Mouse (Mus musculus) MEL (cell line): ENCODE data around the gene Rheb. TPM values are rescaled to one million over a fixed set of nuclear protein-coding genes. Genes with fewer than 3 reads are reported as not detected.
A peak's percentile ranks its signal among the peaks of the same experiment; 100 is the strongest.

Source experiments
- DNase-seq: peaks from one replicate; pipeline ENCODE4 v3.0.0; 2011; ENCODE audit warnings: low read depth, low spot score
- H3K27ac ChIP-seq: 2 replicates; pipeline ENCODE4 v1.5.1; 2012; ENCODE audit warnings: low read depth, mild to moderate bottlenecking, control low read depth, low read length, moderate library complexity; ENCODE audit not compliant: control insufficient read depth
- H3K27me3 ChIP-seq, 2 experiments: fragments of 150-350 bp in 1 of 2; sonication (generic) in 1 of 2; 2 replicates each; pipeline ENCODE4 v1.6.1; 2012; ENCODE audit warnings: low read length in 2 of 2, mild to moderate bottlenecking in 2 of 2, improper control_type of control experiment in 1 of 2, moderate library complexity in 1 of 2; ENCODE audit not compliant: insufficient read depth in 2 of 2, control insufficient read depth in 1 of 2
- H3K36me3 ChIP-seq, 2 experiments: 2 replicates each; pipeline ENCODE4 v1.6.1; 2012 to 2014; ENCODE audit warnings: low read length in 2 of 2, improper control_type of control experiment in 1 of 2, inconsistent platforms in 1 of 2, mild to moderate bottlenecking in 1 of 2; ENCODE audit not compliant: insufficient read depth in 2 of 2, control insufficient read depth in 1 of 2
- H3K4me1 ChIP-seq, 2 experiments: fragments of 150-350 bp in 1 of 2; sonication (generic) in 1 of 2; 2 replicates each; pipeline ENCODE4 v1.6.1; 2012; ENCODE audit warnings: low read length in 2 of 2, improper control_type of control experiment in 1 of 2, mild to moderate bottlenecking in 1 of 2; ENCODE audit not compliant: insufficient read depth in 2 of 2, control insufficient read depth in 1 of 2
- H3K4me3 ChIP-seq, 2 experiments: fragments of 150-350 bp in 1 of 2; sonication (generic) in 1 of 2; 2 replicates each; pipeline ENCODE4 v1.5.1; 2012; ENCODE audit warnings: low read depth in 2 of 2, low read length in 2 of 2, mild to moderate bottlenecking in 2 of 2, moderate library complexity in 2 of 2, control low read depth in 1 of 2, improper control_type of control experiment in 1 of 2; ENCODE audit not compliant: control insufficient read depth in 1 of 2, insufficient read depth in 1 of 2
- H3K79me2 ChIP-seq: 2 replicates; pipeline ENCODE4 v1.6.1; 2012; ENCODE audit warnings: mild to moderate bottlenecking, low read length, moderate library complexity; ENCODE audit not compliant: control insufficient read depth, poor library complexity, insufficient read depth
- H3K9ac ChIP-seq: 2 replicates; pipeline ENCODE4 v1.6.1; 2012; ENCODE audit warnings: low read depth, mild to moderate bottlenecking, control low read depth, low read length, moderate library complexity; ENCODE audit not compliant: control insufficient read depth, poor library complexity, severe bottlenecking
- H3K9me3 ChIP-seq: fragments of 150-350 bp; sonication (generic); replicated peaks from 2 replicates; pipeline ENCODE4 v1.6.1; 2012; ENCODE audit warnings: mild to moderate bottlenecking, low read length, improper control_type of control experiment, moderate library complexity; ENCODE audit not compliant: insufficient read depth
- CHD1 ChIP-seq: IDR thresholded peaks from 2 replicates; pipeline ENCODE4 v1.6.1; 2012; ENCODE audit warnings: low read depth, mild to moderate bottlenecking, inconsistent platforms, low read length, improper control_type of control experiment
- CHD2 ChIP-seq: IDR thresholded peaks from 2 replicates; pipeline ENCODE4 v1.6.1; 2011; ENCODE audit warnings: low read length, improper control_type of control experiment
- EP300 ChIP-seq, 2 experiments: IDR thresholded peaks; 2 replicates each; pipeline ENCODE4 v1.6.1; 2011; ENCODE audit warnings: improper control_type of control experiment in 2 of 2, low read length in 2 of 2, low read depth in 1 of 2, mild to moderate bottlenecking in 1 of 2
- GATA1 ChIP-seq: IDR thresholded peaks from 2 replicates; pipeline ENCODE4 v1.6.1; 2011; ENCODE audit warnings: low read depth, low read length, improper control_type of control experiment
- MAZ ChIP-seq: IDR thresholded peaks from 2 replicates; pipeline ENCODE4 v1.6.1; 2012; ENCODE audit warnings: low read depth, mild to moderate bottlenecking, inconsistent platforms, low read length, improper control_type of control experiment
- MEF2A ChIP-seq: IDR thresholded peaks from 2 replicates; pipeline ENCODE4 v1.6.1; 2014; ENCODE audit warnings: low read depth, mild to moderate bottlenecking, inconsistent platforms, low read length, improper control_type of control experiment; ENCODE audit not compliant: poor library complexity, insufficient replicate concordance, severe bottlenecking; ENCODE audit errors: extremely low read depth
- MXI1 ChIP-seq: IDR thresholded peaks from 2 replicates; pipeline ENCODE4 v1.6.1; 2011; ENCODE audit warnings: mild to moderate bottlenecking, low read depth, low read length, improper control_type of control experiment
- MYC ChIP-seq: IDR thresholded peaks from 2 replicates; pipeline ENCODE4 v1.6.1; 2011; ENCODE audit warnings: low read depth, mild to moderate bottlenecking, low read length, improper control_type of control experiment, moderate library complexity
- NELFE ChIP-seq: IDR thresholded peaks from 2 replicates; pipeline ENCODE4 v1.6.1; 2011; ENCODE audit warnings: low read depth, low read length, improper control_type of control experiment
- RAD21 ChIP-seq: IDR thresholded peaks from 2 replicates; pipeline ENCODE4 v1.6.1; 2011; ENCODE audit warnings: mild to moderate bottlenecking, low read depth, low read length, improper control_type of control experiment
- RCOR1 ChIP-seq: IDR thresholded peaks from 2 replicates; pipeline ENCODE4 v1.6.1; 2012; ENCODE audit warnings: low read depth, mild to moderate bottlenecking, inconsistent platforms, low read length, improper control_type of control experiment
- SIN3A ChIP-seq: IDR thresholded peaks from 2 replicates; pipeline ENCODE4 v1.6.1; 2012; ENCODE audit warnings: low read length, improper control_type of control experiment, inconsistent platforms
- TAL1 ChIP-seq: IDR thresholded peaks from 2 replicates; pipeline ENCODE4 v1.6.1; 2012; ENCODE audit warnings: mild to moderate bottlenecking, inconsistent platforms, low read length, moderate library complexity, mixed read lengths
- TBP ChIP-seq: IDR thresholded peaks from 2 replicates; pipeline ENCODE4 v1.8.0; 2011; ENCODE audit warnings: low read depth, low read length, improper control_type of control experiment
- TCF12 ChIP-seq: IDR thresholded peaks from 2 replicates; pipeline ENCODE4 v1.6.1; 2014; ENCODE audit warnings: low read depth, mild to moderate bottlenecking, inconsistent platforms, low read length, improper control_type of control experiment, moderate library complexity
- USF1 ChIP-seq: IDR thresholded peaks from 2 replicates; pipeline ENCODE4 v1.6.1; 2014; ENCODE audit warnings: low read depth, mild to moderate bottlenecking, inconsistent platforms, low read length, improper control_type of control experiment, moderate library complexity
- ZC3H11A ChIP-seq: IDR thresholded peaks from 2 replicates; pipeline ENCODE4 v1.6.1; 2012; ENCODE audit warnings: low read depth, mild to moderate bottlenecking, inconsistent platforms, low read length, improper control_type of control experiment
- polyA plus RNA-seq, 2 experiments: library from polyadenylated mRNA; stranded (reverse) in 1 of 2; unstranded in 1 of 2; fragments of >175 nt in 1 of 2; fragments of >200 nt in 1 of 2; gene quantifications; 2 replicates each; pipeline versions ENCODE4 v1.2.1 to v1.2.4; 2012; ENCODE audit warnings: low replicate concordance in 2 of 2, low read depth in 1 of 2; ENCODE audit not compliant: insufficient read length in 2 of 2, insufficient read depth in 1 of 2, missing spikeins in 1 of 2
- total RNA-seq: library from RNA; depleted of rRNA; stranded (reverse); fragments of 300-350 nt; gene quantifications from 2 replicates; pipeline ENCODE4 v1.2.3, GENCODE M21; 2012

Rheb gene
- total and polyA plus RNA-seq, 3 experiments, result 61.3 to 731 (median 114) TPM

- TF ChIP-seq TBP (no peak), RAD21 (no peak), SIN3A (no peak), MAZ (0 out of 2 replicates have a peak, but pooled peaks have one; percentile 30), MXI1 (0 out of 2 replicates have a peak, but pooled peaks have one; percentile 15), EP300 (IDR thresholded peaks at IDR 0.05; ENCODE audit: low read depth in 1 of 2, low read length in 2 of 2) (peak; percentile 78 to 79), RCOR1 (peak; percentile 31; the same call in 1 of the 2 replicates), MYC (no peak), ZC3H11A (no peak), NELFE (no peak)
Measured at GRCm38 (mm10) chr5:24859771-24860540, 17.5 kb upstream of the Rheb start (continued).

- DNase-seq, result no peak
- no peaks in the 10 kb centered on the region for H3K79me2 ChIP-seq
- H3K4me1 ChIP-seq, result peaks cover 7 to 19% of the 10 kb centered on the region in 2 experiments
- TF ChIP-seq EP300 (IDR thresholded peaks at IDR 0.05; ENCODE audit: low read depth in 1 of 2, low read length in 2 of 2), result peak; percentile 20 to 51; a peak in 3 of 4 replicates
- TF ChIP-seq TAL1, result peak; percentile 60
- TF ChIP-seq MEF2A, result no peak
- no peak for TF ChIP-seq USF1
- peak; percentile 61 for TF ChIP-seq GATA1
- TF ChIP-seq TCF12, result peak; percentile 40; the same call in 1 of the 2 replicates
- TF ChIP-seq CHD2, result no peak
- TF ChIP-seq RAD21, result no peak
- TF ChIP-seq CHD1, result no peak
- TF ChIP-seq, all 39 proteins: peak for 4
- no peaks in the 10 kb centered on the region for H3K27me3 ChIP-seq
- H3K4me3 ChIP-seq, result no peak overlapping the region
- no peak overlapping the region for H3K27ac ChIP-seq
- peaks cover 0 to 11% of the 10 kb centered on the region in 2 experiments; a peak in 2 of 4 replicates for H3K36me3 ChIP-seq
- no peak overlapping the region for H3K9ac ChIP-seq
- H3K9me3 ChIP-seq, result no peaks in the 10 kb centered on the region
Measured at GRCm38 (mm10) chr5:24854827-24855600, 12.6 kb upstream of the Rheb start.
